Mouse (Mus musculus) 416B (cell line): ENCODE measurements around the gene Irs2.
A peak's percentile ranks its signal among the peaks of the same experiment; 100 is the strongest.

Experiments used
- DNase-seq: peaks from one replicate; pipeline ENCODE4 v3.0.0; 2011; ENCODE audit warnings: low read depth

The Irs2 gene

GRCm38 (mm10) chr8:11009431-11010071 is 1.3 kb upstream of the Irs2 start:
- peak; percentile 59 for DNase-seq

- DNase-seq = peak; percentile 92
These were observed 673 bp upstream of the Irs2 start for GRCm38 (mm10) chr8:11008842-11009420.

- peak; percentile 33 for DNase-seq
These were observed 478 bp downstream of the Irs2 start for GRCm38 (mm10) chr8:11007581-11008378.

GRCm38 (mm10) chr8:11007001-11007580 is 1.2 kb downstream of the Irs2 start:
- DNase-seq = peak; percentile 61

- DNase-seq = no peak
These were observed 2.0 kb downstream of the Irs2 start for GRCm38 (mm10) chr8:11006276-11006630.

- DNase-seq = peak; percentile 53
These were observed 2.6 kb downstream of the Irs2 start for GRCm38 (mm10) chr8:11005460-11006275.

GRCm38 (mm10) chr8:11004781-11005459 is 3.3 kb downstream of the Irs2 start:
- no peak for DNase-seq

- no peak for DNase-seq
These were observed 4.3 kb downstream of the Irs2 start for GRCm38 (mm10) chr8:11003917-11004470.

- peak; percentile 47 for DNase-seq
These were observed 5.0 kb downstream of the Irs2 start for GRCm38 (mm10) chr8:11003253-11003652.

GRCm38 (mm10) chr8:11002816-11003215 is 5.4 kb downstream of the Irs2 start:
- no peak for DNase-seq

- peak; percentile 75 for DNase-seq
These were observed 7.2 kb downstream of the Irs2 start for GRCm38 (mm10) chr8:11001062-11001549.

GRCm38 (mm10) chr8:10999538-10999937 is 8.7 kb downstream of the Irs2 start:
- DNase-seq = no peak

- no peak for DNase-seq
These were observed 12.0 kb downstream of the Irs2 start for GRCm38 (mm10) chr8:10996247-10996646.

GRCm38 (mm10) chr8:10995756-10996155 is 12.5 kb downstream of the Irs2 start:
- DNase-seq = no peak

- DNase-seq = no peak
These were observed 13.8 kb downstream of the Irs2 start for GRCm38 (mm10) chr8:10994390-10994954.

- no peak for DNase-seq
These were observed 14.6 kb downstream of the Irs2 start for GRCm38 (mm10) chr8:10993582-10994216.

GRCm38 (mm10) chr8:10992081-10992480 is 16.2 kb downstream of the Irs2 start:
- no peak for DNase-seq

GRCm38 (mm10) chr8:10991323-10991722 is 16.9 kb downstream of the Irs2 start:
- no peak for DNase-seq

- DNase-seq = no peak
These were observed 17.7 kb downstream of the Irs2 start for GRCm38 (mm10) chr8:10990421-10991110.
